In genomic region chr7:121768983-121769382, GRCm38 (mm10) we compare ENCODE assay signal across 21 mouse cellular contexts. TPM values are rescaled to one million over a fixed set of nuclear protein-coding genes. Genes with fewer than 3 reads are reported as not detected.
DNase-seq lines count a peak whose midpoint lies in the region; ATAC-seq and TF ChIP-seq lines count a peak whose summit lies in the region.
"Had no signal": no experiment of that assay in that cellular context is flagged by ENCODE, and none has a peak within 500 bp of the region (broad histone marks: within the 10 kb centered on the region; RNA-seq: fewer than 3 reads in every experiment).

No protein-coding gene starts in this region.

- no peaks in the 10 kb centered on the region for H3K36me3 ChIP-seq in heart, embryonic 11.5 days (ENCODE audit: control insufficient read depth, insufficient read depth, low read length)
- no peaks in the 10 kb centered on the region for H3K36me3 ChIP-seq in liver, adult 2 months (ENCODE audit: control insufficient read depth, insufficient read depth, low read length)
- H3K36me3 ChIP-seq: hindbrain, embryonic 12.5 days; limb, embryonic 12.5 days; liver, embryonic 15.5 days; midbrain, embryonic 12.5 days; neural tube, embryonic 13.5 days had no signal

- H3K9me3 ChIP-seq in heart, embryonic 11.5 days (replicated peaks; ENCODE audit: control insufficient read depth, low read length): no peaks in the 10 kb centered on the region
- H3K9me3 ChIP-seq: forebrain, embryonic 13.5 days; hindbrain, embryonic 12.5 days; limb, embryonic 12.5 days; liver, embryonic 15.5 days; midbrain, embryonic 12.5 days; neural tube, embryonic 13.5 days had no signal

- H3K79me2 ChIP-seq in liver, adult 2 months (ENCODE audit: control insufficient read depth, insufficient read depth, low read length): no peaks in the 10 kb centered on the region

- H3K4me3 ChIP-seq in heart, embryonic 11.5 days (ENCODE audit: low read depth, low read length): no peak overlapping the region
- no peak overlapping the region for H3K4me3 ChIP-seq in liver, adult 2 months (ENCODE audit: insufficient read depth, low read depth, low read length)
- H3K4me3 ChIP-seq: forebrain, embryonic 13.5 days; hindbrain, embryonic 12.5 days; limb, embryonic 12.5 days; liver, embryonic 15.5 days; midbrain, embryonic 12.5 days; neural tube, embryonic 13.5 days had no signal

- H3K4me1 ChIP-seq in heart, embryonic 11.5 days (ENCODE audit: control insufficient read depth, insufficient read depth, low read length): no peaks in the 10 kb centered on the region
- H3K4me1 ChIP-seq in liver, adult 2 months (ENCODE audit: control insufficient read depth, insufficient read depth, low read length): no peaks in the 10 kb centered on the region
- H3K4me1 ChIP-seq: forebrain, embryonic 13.5 days; hindbrain, embryonic 12.5 days; limb, embryonic 12.5 days; liver, embryonic 15.5 days; midbrain, embryonic 12.5 days; neural tube, embryonic 13.5 days had no signal

- no peak for TF ChIP-seq POLR2A in liver, adult 2 months (IDR thresholded peaks at IDR 0.05; ENCODE audit: extremely low read depth, insufficient read depth, low read length)

- peak; percentile 94 for DNase-seq in heart, adult 11 months
- peak; percentile 35 for DNase-seq in liver, adult 2 months (ENCODE audit: extremely low read depth, low read depth, low spot score)
- no peak for DNase-seq in liver
- peak; percentile 32 for DNase-seq in adrenal gland, postnatal 10 days
- peak; percentile 58 for DNase-seq in heart, postnatal 4 days
- DNase-seq in retina, postnatal 1 day: no peak
- DNase-seq in spleen, postnatal 14 days (ENCODE audit: low spot score in 2 of 2): no peak
- DNase-seq: cerebellum, postnatal 25 days; kidney, postnatal 36 days; right cerebral cortex, postnatal 4 days; thymus, adult 2 months had no signal

- 69% methylated on average over 9 of the region's 9 CpGs for WGBS in heart, embryonic 11.5 days (ENCODE audit: insufficient replicate concordance)
- 73% methylated on average over 9 of the region's 9 CpGs for WGBS in liver, adult 2 months

- no peak for ATAC-seq in heart, embryonic 11.5 days (replicated peaks; ENCODE audit: insufficient number of reproducible peaks, low FRiP score, low TSS enrichment)
- ATAC-seq: forebrain, embryonic 13.5 days had no signal

- no peaks in the 10 kb centered on the region for H3K27me3 ChIP-seq in heart, embryonic 11.5 days (ENCODE audit: control insufficient read depth, insufficient read depth, low read length)
- 0 out of 2 replicates have a peak, but pooled peaks cover 6% of the 10 kb centered on the region for H3K27me3 ChIP-seq in liver, adult 2 months (ENCODE audit: control insufficient read depth, insufficient read depth, low read length)
- H3K27me3 ChIP-seq: forebrain, embryonic 13.5 days; hindbrain, embryonic 12.5 days; limb, embryonic 12.5 days; liver, embryonic 15.5 days; midbrain, embryonic 12.5 days; neural tube, embryonic 13.5 days had no signal

- TF ChIP-seq CTCF in liver, adult 2 months (IDR thresholded peaks at IDR 0.05; ENCODE audit: low read depth, low read length): no peak

- H3K4me2 ChIP-seq in heart, embryonic 11.5 days: no peak overlapping the region
- H3K4me2 ChIP-seq: forebrain, embryonic 13.5 days; hindbrain, embryonic 12.5 days; limb, embryonic 12.5 days; liver, embryonic 15.5 days; midbrain, embryonic 12.5 days; neural tube, embryonic 13.5 days had no signal

- H3K9ac ChIP-seq in heart, embryonic 11.5 days (ENCODE audit: low read depth, low read length): no peak overlapping the region
- H3K9ac ChIP-seq in liver, adult 2 months (ENCODE audit: low read depth, low read length): no peak overlapping the region
- H3K9ac ChIP-seq: forebrain, embryonic 13.5 days; hindbrain, embryonic 12.5 days; limb, embryonic 12.5 days; liver, embryonic 15.5 days; midbrain, embryonic 12.5 days; neural tube, embryonic 13.5 days had no signal

- H3K27ac ChIP-seq in heart, embryonic 11.5 days (ENCODE audit: low read depth, low read length): no peak overlapping the region
- no peak overlapping the region for H3K27ac ChIP-seq in liver, adult 2 months (replicated peaks; ENCODE audit: insufficient read depth, low read depth, low read length)
- H3K27ac ChIP-seq: forebrain, embryonic 13.5 days; hindbrain, embryonic 12.5 days; limb, embryonic 12.5 days; liver, embryonic 15.5 days; macrophage; midbrain, embryonic 12.5 days; neural tube, embryonic 13.5 days had no signal

RNA-seq across cellular contexts. Expression of gene Scnn1g, which starts 34.7 kb away (rescaled TPM):
- polyA plus RNA-seq in heart, embryonic 11.5 days (2014; fragmentation: Nextera tagmentation; extraction: Ambion mirVana): 0.07 and 0.20 TPM in 2 replicates
- total RNA-seq in liver, adult 2 months (2014; rRNA removed): not detected in 2 replicates
- not detected in 2 replicates for polyA plus RNA-seq in liver, adult 2 months (2012; rRNA removed)
- under 1 TPM in 1 of 2 experiments, not detected in 1; 0.09 TPM for total RNA-seq in adrenal gland, postnatal 10 days (2021)
- total RNA-seq in heart, postnatal 4 days (2021): not detected
- total RNA-seq: gastrocnemius, postnatal 4 days had no signal
- polyA plus RNA-seq: forebrain, embryonic 13.5 days; intestine, embryonic 14.5 days; liver, embryonic 15.5 days; macrophage; midbrain, embryonic 12.5 days; neural tube, embryonic 13.5 days had no signal

Comparison
In these comparisons a context has a peak if more than half of its experiments do, and no peak if none do; other contexts are left out.
1. DNase-seq: peak in heart, adult 11 months (single experiment), liver, adult 2 months (single experiment), adrenal gland, postnatal 10 days (single experiment) and heart, postnatal 4 days (single experiment); none in liver (single experiment), retina, postnatal 1 day (single experiment) and spleen, postnatal 14 days (0 of 2).